10 mouse cellular contexts compared by ENCODE assay signal in the genomic region with DNA sequence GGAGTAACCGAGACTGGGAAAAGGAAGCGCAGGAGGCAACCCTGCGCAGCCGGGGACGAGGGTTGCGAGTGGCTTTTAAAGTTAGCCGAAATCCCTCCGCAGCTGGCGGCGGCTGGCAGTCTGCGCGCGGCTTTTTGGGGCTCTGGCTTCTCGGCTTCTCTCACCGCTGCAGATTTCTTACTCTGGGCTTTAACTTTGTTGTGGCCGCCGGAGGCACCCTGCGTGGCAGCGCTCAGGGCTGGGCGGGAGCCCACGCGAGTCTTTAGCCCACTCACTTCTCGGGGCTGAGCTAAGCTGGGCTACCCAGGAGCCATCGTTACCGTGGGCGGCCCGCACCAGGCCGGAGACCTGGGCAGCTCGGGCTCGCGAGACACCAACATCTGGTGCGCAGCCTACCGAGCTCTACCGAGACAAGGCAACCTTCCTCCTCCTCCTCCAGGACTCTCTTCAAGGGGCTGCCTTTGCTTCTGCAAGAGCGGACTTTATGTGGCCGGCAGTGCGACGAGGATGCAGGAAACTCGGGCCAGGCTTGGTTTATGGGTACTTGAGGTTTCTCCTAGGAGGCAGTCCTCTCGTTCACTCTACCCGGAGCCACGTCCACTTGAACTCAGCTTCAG. TPM values are rescaled to one million over a fixed set of nuclear protein-coding genes. Genes with fewer than 3 reads are reported as not detected.
DNase-seq lines count a peak whose midpoint lies in the region; ATAC-seq lines count a peak whose summit lies in the region.
"Had no signal": no experiment of that assay in that cellular context is flagged by ENCODE, and none has a peak within 500 bp of the region (broad histone marks: within the 10 kb centered on the region; RNA-seq: fewer than 3 reads in every experiment).

No protein-coding gene starts in this region.

- ATAC-seq in heart, embryonic 13.5 days (ENCODE audit: extremely low read depth, insufficient number of reproducible peaks, low FRiP score, low TSS enrichment) = no peak
- ATAC-seq in forebrain, embryonic 12.5 days (ENCODE audit: low FRiP score) = no peak

- no peaks in the 10 kb centered on the region for H3K9me3 ChIP-seq in heart, embryonic 13.5 days
- no peaks in the 10 kb centered on the region for H3K9me3 ChIP-seq in forebrain, embryonic 12.5 days
- no peaks in the 10 kb centered on the region for H3K9me3 ChIP-seq in midbrain, embryonic 10.5 days (replicated peaks)

- no peak overlapping the region for H3K9ac ChIP-seq in heart, embryonic 13.5 days
- H3K9ac ChIP-seq in forebrain, embryonic 12.5 days = peak overlapping the region; percentile 71

- H3K36me3 ChIP-seq in heart, embryonic 13.5 days = no peaks in the 10 kb centered on the region
- H3K36me3 ChIP-seq in forebrain, embryonic 12.5 days (replicated peaks) = no peaks in the 10 kb centered on the region
- H3K36me3 ChIP-seq in midbrain, embryonic 10.5 days = no peaks in the 10 kb centered on the region

- peak overlapping the region; percentile 45 for H3K4me3 ChIP-seq in heart, embryonic 13.5 days
- H3K4me3 ChIP-seq in forebrain, embryonic 12.5 days (replicated peaks) = peak overlapping the region; percentile 57
- H3K4me3 ChIP-seq in midbrain, embryonic 10.5 days = peak overlapping the region; percentile 59

- intact Hi-C loops in heart, postnatal 25 days (cut with DNase I) = no loop called here

- under 1% methylated on average over 42 of the region's 42 CpGs for WGBS in heart, embryonic 13.5 days
- under 1% methylated on average over 42 of the region's 42 CpGs for WGBS in forebrain, embryonic 12.5 days
- WGBS in midbrain, embryonic 10.5 days = under 1% methylated on average over 42 of the region's 42 CpGs

- H3K27me3 ChIP-seq in heart, embryonic 13.5 days (replicated peaks) = peaks cover 100% of the 10 kb centered on the region
- peaks cover 100% of the 10 kb centered on the region for H3K27me3 ChIP-seq in forebrain, embryonic 12.5 days
- peaks cover 100% of the 10 kb centered on the region for H3K27me3 ChIP-seq in midbrain, embryonic 10.5 days (ENCODE audit: low read depth, poor library complexity, severe bottlenecking)

- no peak for DNase-seq in heart, postnatal 25 days (ENCODE audit: low spot score)
- peak; percentile 50 for DNase-seq in R1 (ENCODE audit: low read depth, low spot score)
- peak; percentile 55 for DNase-seq in midbrain, embryonic 10.5 days (ENCODE audit: low spot score)
- DNase-seq in spleen, postnatal 14 days (ENCODE audit: low spot score in 2 of 2) = no peak
- DNase-seq in lung, postnatal 4 days = no peak
- DNase-seq in ovary, postnatal 14 days (ENCODE audit: low spot score) = no peak
- DNase-seq: cerebellum, adult 8-10 months; kidney, postnatal 36 days had no signal

- peak overlapping the region; percentile 66 for H3K4me2 ChIP-seq in heart, embryonic 13.5 days
- H3K4me2 ChIP-seq in forebrain, embryonic 12.5 days = peak overlapping the region; percentile 81

- no peak overlapping the region for H3K27ac ChIP-seq in heart, embryonic 13.5 days (replicated peaks)
- H3K27ac ChIP-seq in forebrain, embryonic 12.5 days = peak overlapping the region; percentile 87; the same call in 1 of the 2 replicates
- peak overlapping the region; percentile 74; the same call in 1 of the 2 replicates for H3K27ac ChIP-seq in midbrain, embryonic 10.5 days (replicated peaks)

- peaks cover 28% of the 10 kb centered on the region for H3K4me1 ChIP-seq in heart, embryonic 13.5 days
- H3K4me1 ChIP-seq in forebrain, embryonic 12.5 days = peaks cover 92% of the 10 kb centered on the region
- peaks cover 87% of the 10 kb centered on the region for H3K4me1 ChIP-seq in midbrain, embryonic 10.5 days

RNA-seq across cellular contexts. Expression of a gene that starts 1.1 kb away (rescaled TPM):
- polyA plus RNA-seq in heart, embryonic 13.5 days (2015; fragmentation: Nextera tagmentation; extraction: Ambion mirVana) = 0.13 and 0.31 TPM in 2 replicates
- total RNA-seq in heart, postnatal 25 days (2021) = under 1 TPM; 0.11 to 0.13 TPM
- polyA plus RNA-seq in forebrain, embryonic 12.5 days (2016; fragmentation: Nextera tagmentation; extraction: Ambion mirVana) = 2.8 and 4.2 TPM in 2 replicates
- 0.31 and 0.34 TPM in 2 replicates for polyA plus RNA-seq in midbrain, embryonic 10.5 days (2016; fragmentation: Nextera tagmentation; extraction: Ambion mirVana)

Comparison
In these comparisons a context has a peak if more than half of its experiments do, and no peak if none do; other contexts are left out.
1. DNase-seq: peak in R1 (single experiment) and midbrain, embryonic 10.5 days (single experiment); none in heart, postnatal 25 days (single experiment), spleen, postnatal 14 days (0 of 2), lung, postnatal 4 days (0 of 2) and ovary, postnatal 14 days (single experiment).
2. Peak in every context shown above with its lines, with median percentiles within 50 percentile points of each other: H3K4me3 ChIP-seq.